Mouse (Mus musculus) right cerebral cortex, postnatal 36 days (tissue): ENCODE measurements around the gene Sapcd1.

ENCODE experiments used
- DNase-seq, 2 experiments: peaks; one replicate each; pipeline ENCODE4 v3.0.0; 2022; ENCODE audit warnings: low spot score in 2 of 2, mixed read lengths in 1 of 2

The Sapcd1 gene

GRCm38 (mm10) chr17:35027277-35028068 is at the start of gene Sapcd1:
Gene Sapcd1 (minus strand): TSS chr17:35028016.
- DNase-seq, result peak in 1 of 2 experiments; percentile 18

GRCm38 (mm10) chr17:35077285-35077684 is 49.5 kb upstream of the Sapcd1 start:
- DNase-seq, result no peak

GRCm38 (mm10) chr17:35076507-35077176 is 48.8 kb upstream of the Sapcd1 start, which contains the start of gene Ly6g6e:
Gene Ly6g6e (plus strand): TSS chr17:35076902.
- DNase-seq, result no peak

GRCm38 (mm10) chr17:35074097-35074496 is 46.3 kb upstream of the Sapcd1 start:
- DNase-seq, result no peak

- DNase-seq, result no peak
Observed at GRCm38 (mm10) chr17:35071454-35071853, 43.6 kb upstream of the Sapcd1 start.

- no peak for DNase-seq
Observed at GRCm38 (mm10) chr17:35070556-35071229, 42.9 kb upstream of the Sapcd1 start.

GRCm38 (mm10) chr17:35068213-35068914 is 40.5 kb upstream of the Sapcd1 start:
- no peak for DNase-seq

GRCm38 (mm10) chr17:35066084-35066483 is 38.3 kb upstream of the Sapcd1 start, which contains the start of gene Mpig6b:
Gene Mpig6b (minus strand): TSS chr17:35066184.
- no peak for DNase-seq

GRCm38 (mm10) chr17:35064951-35065947 is 37.4 kb upstream of the Sapcd1 start, which contains the start of gene Ly6g6c:
Gene Ly6g6c (plus strand): TSS chr17:35065388.
- DNase-seq, result no peak

GRCm38 (mm10) chr17:35064378-35064877 is 36.6 kb upstream of the Sapcd1 start:
- no peak for DNase-seq

GRCm38 (mm10) chr17:35063466-35063865 is 35.6 kb upstream of the Sapcd1 start:
- DNase-seq, result no peak

- DNase-seq, result no peak
Observed at GRCm38 (mm10) chr17:35061299-35061698, 33.5 kb upstream of the Sapcd1 start.

GRCm38 (mm10) chr17:35060737-35061297 is 33.0 kb upstream of the Sapcd1 start:
- no peak for DNase-seq

- DNase-seq, result no peak
Observed at GRCm38 (mm10) chr17:35060071-35060470, 32.3 kb upstream of the Sapcd1 start.

GRCm38 (mm10) chr17:35058911-35059892 is 31.4 kb upstream of the Sapcd1 start, which contains the start of gene Ddah2:
Gene Ddah2 (plus strand): TSS chr17:35059035.
- peak; percentile 45 to 49 for DNase-seq

- no peak for DNase-seq
Observed at GRCm38 (mm10) chr17:35058316-35058715, 30.5 kb upstream of the Sapcd1 start.

GRCm38 (mm10) chr17:35057090-35057489 is 29.3 kb upstream of the Sapcd1 start:
- no peak for DNase-seq

- DNase-seq, result no peak
Observed at GRCm38 (mm10) chr17:35055691-35056495, 28.1 kb upstream of the Sapcd1 start.
